Mouse (Mus musculus) B cell, adult 2 months (primary cell): ENCODE results near the gene Iqsec1.

Experiments used
- DNase-seq, 2 experiments: peaks; one replicate each; pipeline ENCODE4 v3.0.0; 2022

Gene Iqsec1

GRCm38 (mm10) chr6:90953349-90953748, 35.1 kb downstream of the Iqsec1 start:
- DNase-seq: no peak

GRCm38 (mm10) chr6:90950936-90951335, 37.5 kb downstream of the Iqsec1 start:
- DNase-seq: no peak

- no peak for DNase-seq
Observed at GRCm38 (mm10) chr6:90948097-90948496, 40.4 kb downstream of the Iqsec1 start.

- DNase-seq: no peak
Observed at GRCm38 (mm10) chr6:90945560-90946230, 42.8 kb downstream of the Iqsec1 start.

GRCm38 (mm10) chr6:90941257-90941656, 47.2 kb downstream of the Iqsec1 start:
- no peak for DNase-seq

GRCm38 (mm10) chr6:90933656-90934055, 54.8 kb downstream of the Iqsec1 start:
- DNase-seq: no peak

GRCm38 (mm10) chr6:90928806-90929205, 59.7 kb downstream of the Iqsec1 start:
- no peak for DNase-seq

- no peak for DNase-seq
Observed at GRCm38 (mm10) chr6:90925472-90925871, 63.0 kb downstream of the Iqsec1 start.

GRCm38 (mm10) chr6:90924796-90925195, 63.7 kb downstream of the Iqsec1 start:
- no peak for DNase-seq

GRCm38 (mm10) chr6:90924379-90924778, 64.1 kb downstream of the Iqsec1 start:
- no peak for DNase-seq

GRCm38 (mm10) chr6:90921259-90921946, 67.1 kb downstream of the Iqsec1 start:
- DNase-seq: no peak

GRCm38 (mm10) chr6:90920510-90921220, 67.8 kb downstream of the Iqsec1 start:
- no peak for DNase-seq

GRCm38 (mm10) chr6:90919636-90920420, 68.7 kb downstream of the Iqsec1 start:
- no peak for DNase-seq

GRCm38 (mm10) chr6:90915585-90915984, 72.9 kb downstream of the Iqsec1 start:
- no peak for DNase-seq

GRCm38 (mm10) chr6:90913771-90914170, 74.7 kb downstream of the Iqsec1 start:
- DNase-seq: no peak

- DNase-seq: no peak
Observed at GRCm38 (mm10) chr6:90912768-90913167, 75.7 kb downstream of the Iqsec1 start.

- no peak for DNase-seq
Observed at GRCm38 (mm10) chr6:90904143-90904542, 84.3 kb downstream of the Iqsec1 start.

- DNase-seq: no peak
Observed at GRCm38 (mm10) chr6:90900302-90900701, 88.2 kb downstream of the Iqsec1 start.

GRCm38 (mm10) chr6:90899266-90899665, 89.2 kb downstream of the Iqsec1 start:
- DNase-seq: no peak

- no peak for DNase-seq
Observed at GRCm38 (mm10) chr6:90898107-90898506, 90.4 kb downstream of the Iqsec1 start.

GRCm38 (mm10) chr6:90892401-90892800, 96.1 kb downstream of the Iqsec1 start:
- no peak for DNase-seq

- no peak for DNase-seq
Observed at GRCm38 (mm10) chr6:90889356-90890285, 98.9 kb downstream of the Iqsec1 start.
